Mouse (Mus musculus): Measurements from ENCODE around the gene Carmil2.

Gene Carmil2

GRCm38 (mm10) chr8:105722861-105723260 lies 36.8 kb downstream of the Carmil2 start:
- no peak for DNase-seq (ENCODE audit: low spot score)

- no peak for DNase-seq (ENCODE audit: low spot score)
Measured at GRCm38 (mm10) chr8:105725726-105726125, 39.7 kb downstream of the Carmil2 start.

- no peak for DNase-seq (ENCODE audit: low spot score)
Measured at GRCm38 (mm10) chr8:105727397-105728124, 41.5 kb downstream of the Carmil2 start.

- DNase-seq (ENCODE audit: low spot score): no peak
Measured at GRCm38 (mm10) chr8:105732186-105732585, 46.1 kb downstream of the Carmil2 start.

GRCm38 (mm10) chr8:105739216-105739615 lies 53.1 kb downstream of the Carmil2 start:
- no peak for DNase-seq (ENCODE audit: low spot score)

- DNase-seq (ENCODE audit: low spot score): no peak
Measured at GRCm38 (mm10) chr8:105743301-105743700, 57.2 kb downstream of the Carmil2 start.
